Mouse (Mus musculus) lung, postnatal 0 days (tissue): ENCODE measurements at regions not wholly inside any gene's neighbourhood (a gene's known extent, or its start where the extent isn't known, plus 50 kb on each side); places are given as distances from the start of the nearest gene placed in this dataset.

Experiments used
- ATAC-seq: fragments of 200-750 bp; cut with Nextera tagmentation; 2 replicates; pipeline ENCODE4 v1.8.0; 2017; ENCODE audit warnings: moderate library complexity
- DNase-seq: peaks from one replicate; pipeline ENCODE4 v3.0.0-alpha.2; 2016; ENCODE audit warnings: low spot score
- H3K27ac ChIP-seq: fragments of 300-500 bp; sonication (generic); 2 replicates; pipeline ENCODE4 v1.5.1; 2014; ENCODE audit warnings: antibody characterized with exemption, mild to moderate bottlenecking, low read length, mixed read lengths
- H3K27me3 ChIP-seq: fragments of 300-500 bp; sonication (generic); replicated peaks from 2 replicates; pipeline ENCODE4 v1.6.1; 2014; ENCODE audit warnings: low read length, mixed read lengths; ENCODE audit not compliant: insufficient read depth
- H3K36me3 ChIP-seq: fragments of 300-500 bp; sonication (generic); 2 replicates; pipeline ENCODE4 v1.6.1; 2014; ENCODE audit warnings: low read length, mixed read lengths; ENCODE audit not compliant: insufficient read depth
- H3K4me1 ChIP-seq: fragments of 300-500 bp; sonication (generic); 2 replicates; pipeline ENCODE4 v1.6.1; 2014; ENCODE audit warnings: antibody characterized with exemption, low read depth, low read length, mixed read lengths; ENCODE audit not compliant: insufficient read depth
- H3K4me2 ChIP-seq: fragments of 300-500 bp; sonication (generic); replicated peaks from 2 replicates; pipeline ENCODE4 v1.6.1; 2014; ENCODE audit warnings: low read depth, mild to moderate bottlenecking, low read length, moderate library complexity, mixed read lengths
- H3K4me3 ChIP-seq: fragments of 300-500 bp; sonication (generic); 2 replicates; pipeline ENCODE4 v1.5.1; 2014; ENCODE audit warnings: low read depth, low read length
- H3K9ac ChIP-seq: fragments of 300-500 bp; sonication (generic); replicated peaks from 2 replicates; pipeline ENCODE4 v1.6.1; 2014; ENCODE audit warnings: low read depth, mild to moderate bottlenecking
- H3K9me3 ChIP-seq: fragments of 300-500 bp; sonication (generic); 2 replicates; pipeline ENCODE4 v1.6.1; 2016; ENCODE audit warnings: low read length, mixed read lengths
- CTCF ChIP-seq: IDR thresholded peaks from 2 replicates; pipeline ENCODE4 v1.5.1; 2016; ENCODE audit warnings: antibody characterized with exemption, mild to moderate bottlenecking
- EP300 ChIP-seq: IDR thresholded peaks from 2 replicates; pipeline ENCODE4 v1.6.1; 2016; ENCODE audit warnings: antibody characterized with exemption, mild to moderate bottlenecking, control low read depth
- WGBS: fragments of 180-500 bp; shearing (Covaris S2); extraction: QIAGEN DNeasy Blood & Tissue Kit; methylation state at CpG from one replicate; pipeline ENCODE4 v1.1.7; 2014; 5-methylcytosine and 5-hydroxymethylcytosine counted together

DNA sequence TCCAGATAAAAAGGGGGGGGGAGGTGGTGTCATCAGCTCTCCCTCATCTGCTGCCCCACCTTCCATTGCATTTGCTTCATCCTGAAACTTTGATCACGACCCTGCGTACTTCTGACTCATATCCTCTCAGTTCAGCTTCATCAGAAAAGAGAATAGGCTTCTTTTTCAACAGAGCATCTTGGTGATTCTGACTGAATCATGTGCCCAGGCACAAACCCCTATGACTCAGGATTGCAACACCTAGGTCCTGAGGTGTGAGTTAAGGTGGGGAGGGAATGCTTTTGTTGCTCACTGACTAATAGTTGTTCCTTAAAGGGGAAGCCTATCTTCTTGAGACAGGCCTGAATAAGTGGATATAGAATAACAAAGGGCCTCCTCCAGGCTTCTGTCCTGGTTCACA is 269.2 kb upstream of the Tank start:
- WGBS, result 76% methylated on average over 2 of the region's 2 CpGs

DNA sequence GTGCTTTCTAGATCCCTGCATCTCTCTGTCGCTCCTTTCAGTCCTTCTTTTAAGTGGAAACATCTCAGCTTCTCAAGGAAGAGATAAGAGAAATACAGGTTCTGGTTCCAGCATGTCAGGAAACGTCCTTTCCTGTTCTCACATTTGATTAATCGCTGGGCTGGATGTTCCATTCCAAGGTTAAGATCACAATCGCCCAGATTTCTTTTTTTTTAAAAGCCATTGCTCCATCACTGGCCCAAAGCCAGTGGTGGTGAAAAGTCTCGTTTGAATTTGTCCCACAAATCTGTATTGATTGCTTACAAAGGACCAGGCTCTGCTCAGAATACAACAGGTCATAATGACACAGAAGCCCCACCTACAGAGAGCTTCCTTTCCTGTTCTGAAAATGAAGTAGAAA is 281.2 kb upstream of the Tank start:
- Histone ChIP-seq H3K4me1 (no peaks in the 10 kb centered on the region), H3K27me3 (no peaks in the 10 kb centered on the region), H3K27ac (no peak overlapping the region), H3K9me3 (no peaks in the 10 kb centered on the region), H3K9ac (no peak overlapping the region), H3K36me3 (no peaks in the 10 kb centered on the region), H3K4me3 (no peak overlapping the region), H3K4me2 (no peak overlapping the region)
- 35% methylated on average over 5 of the region's 5 CpGs for WGBS
- DNase-seq, result peak; percentile 56
- TF ChIP-seq EP300 (peak; percentile 95), CTCF (no peak)
- peak; percentile 21; the same call in 1 of the 2 replicates for ATAC-seq

More for the DNA sequence above, 269.2 kb upstream of the Tank start:
- no peaks in the 10 kb centered on the region for H3K4me1 ChIP-seq
- no peak overlapping the region for H3K4me3 ChIP-seq
- no peak overlapping the region for H3K4me2 ChIP-seq
- no peaks in the 10 kb centered on the region for H3K36me3 ChIP-seq
- no peak overlapping the region for H3K9ac ChIP-seq
- DNase-seq (no peak), ATAC-seq (no peak)
- TF ChIP-seq EP300, result no peak
- TF ChIP-seq CTCF, result no peak
- no peaks in the 10 kb centered on the region for H3K9me3 ChIP-seq
- no peak overlapping the region for H3K27ac ChIP-seq
- H3K27me3 ChIP-seq, result no peaks in the 10 kb centered on the region

DNA sequence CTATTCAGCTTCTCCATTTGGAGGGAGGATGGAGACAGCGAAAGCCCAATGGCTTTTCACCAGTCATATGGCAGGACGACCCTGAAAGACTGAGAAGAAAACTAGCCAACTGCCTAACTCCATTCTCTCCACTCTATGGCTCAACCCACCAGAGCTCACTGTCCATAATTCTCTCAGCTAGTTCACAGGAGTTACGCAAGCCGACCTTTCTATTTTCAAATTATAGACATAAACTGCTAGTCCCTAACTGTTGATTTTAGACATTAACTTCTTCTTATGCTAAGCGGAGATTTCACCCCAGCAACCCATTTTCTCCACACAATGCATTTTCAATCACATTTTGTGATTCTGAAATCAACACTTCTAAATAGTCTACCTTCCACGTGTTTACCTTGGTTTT is 281.8 kb upstream of the Tank start:
- TF ChIP-seq CTCF, result no peak
- TF ChIP-seq EP300, result no peak
- H3K36me3 ChIP-seq, result no peaks in the 10 kb centered on the region
- no peak overlapping the region for H3K9ac ChIP-seq
- no peak overlapping the region for H3K4me3 ChIP-seq
- WGBS, result 70% methylated on average over 6 of the region's 6 CpGs
- no peaks in the 10 kb centered on the region for H3K27me3 ChIP-seq
- H3K9me3 ChIP-seq, result no peaks in the 10 kb centered on the region
- H3K27ac ChIP-seq, result 0 out of 2 replicates have a peak overlapping the region, but pooled peaks have one; percentile 43
- DNase-seq (no peak), ATAC-seq (no peak)
- no peak overlapping the region for H3K4me2 ChIP-seq
- H3K4me1 ChIP-seq, result no peaks in the 10 kb centered on the region

DNA sequence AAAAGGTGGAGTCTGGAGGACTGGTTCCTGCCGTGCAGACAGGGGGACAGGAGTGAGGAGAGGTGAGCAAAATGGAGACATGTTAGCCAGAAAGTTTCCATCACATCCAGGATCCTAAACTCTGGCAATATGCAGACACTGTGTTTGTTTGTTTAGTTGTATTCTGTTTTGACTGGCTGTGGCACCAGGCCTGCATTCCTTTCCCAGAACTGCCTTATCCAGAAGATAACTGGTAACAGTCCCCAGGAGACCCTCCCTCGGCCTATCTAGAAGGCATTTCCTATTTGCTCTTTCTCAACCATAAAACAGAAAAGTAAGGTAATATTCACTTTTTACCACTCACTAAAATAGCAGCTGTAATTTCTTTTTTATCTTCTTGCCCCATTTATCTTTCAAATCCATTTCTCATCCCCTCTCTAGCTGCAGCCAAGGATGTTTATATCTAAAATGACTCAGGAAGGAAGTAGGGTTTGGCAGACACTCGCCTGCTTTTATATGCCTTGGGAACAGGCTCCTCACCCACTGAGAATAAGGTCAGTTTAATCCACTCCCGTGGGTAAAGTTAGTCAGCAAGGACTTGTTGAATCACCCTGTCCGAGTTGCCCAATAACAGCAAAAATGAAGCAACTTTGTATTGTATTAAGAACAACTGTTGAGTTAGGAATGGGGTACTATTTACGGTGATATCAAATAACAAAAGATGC is 283.0 kb upstream of the Tank start:
- DNase-seq, result peak; percentile 79

DNA sequence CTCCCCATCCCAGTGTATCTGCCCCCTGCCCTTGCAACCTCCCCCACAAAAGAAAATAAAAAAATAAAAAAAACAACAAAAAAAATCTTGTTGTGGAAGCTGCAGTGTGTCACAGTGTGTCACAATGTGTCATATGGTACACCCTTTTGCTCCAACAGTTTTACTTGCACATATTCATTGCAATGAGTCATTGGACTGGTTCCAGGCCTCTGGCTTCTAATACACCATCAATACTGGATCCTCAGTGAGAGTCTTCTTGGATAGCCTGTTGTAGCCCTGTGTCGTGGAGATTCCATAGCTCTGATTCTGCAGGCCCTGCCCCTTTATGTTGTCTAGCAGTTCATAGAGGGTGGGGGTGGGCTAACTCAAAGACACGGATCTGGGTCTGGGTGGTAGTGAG is 290.1 kb upstream of the Tank start:
- Histone ChIP-seq H3K9ac (no peak overlapping the region), H3K4me3 (no peak overlapping the region), H3K36me3 (no peaks in the 10 kb centered on the region), H3K27me3 (no peaks in the 10 kb centered on the region), H3K9me3 (no peaks in the 10 kb centered on the region), H3K27ac (no peak overlapping the region), H3K4me1 (no peaks in the 10 kb centered on the region), H3K4me2 (no peak overlapping the region)
- DNase-seq, result no peak
- TF ChIP-seq CTCF, result no peak
- TF ChIP-seq EP300, result no peak
- no peak for ATAC-seq
- WGBS, result 74% methylated on average over 2 of the region's 2 CpGs

More for the DNA sequence above, 283.0 kb upstream of the Tank start:
- Histone ChIP-seq H3K9me3 (no peaks in the 10 kb centered on the region), H3K4me1 (no peaks in the 10 kb centered on the region), H3K36me3 (no peaks in the 10 kb centered on the region), H3K27ac (0 out of 2 replicates have a peak overlapping the region, but pooled peaks have one; percentile 11), H3K27me3 (no peaks in the 10 kb centered on the region), H3K4me3 (no peak overlapping the region), H3K4me2 (no peak overlapping the region), H3K9ac (no peak overlapping the region)
- 25% methylated on average over 6 of the region's 6 CpGs for WGBS
- ATAC-seq, result peak; percentile 77
- TF ChIP-seq CTCF (no peak), EP300 (peak; percentile 93)

DNA sequence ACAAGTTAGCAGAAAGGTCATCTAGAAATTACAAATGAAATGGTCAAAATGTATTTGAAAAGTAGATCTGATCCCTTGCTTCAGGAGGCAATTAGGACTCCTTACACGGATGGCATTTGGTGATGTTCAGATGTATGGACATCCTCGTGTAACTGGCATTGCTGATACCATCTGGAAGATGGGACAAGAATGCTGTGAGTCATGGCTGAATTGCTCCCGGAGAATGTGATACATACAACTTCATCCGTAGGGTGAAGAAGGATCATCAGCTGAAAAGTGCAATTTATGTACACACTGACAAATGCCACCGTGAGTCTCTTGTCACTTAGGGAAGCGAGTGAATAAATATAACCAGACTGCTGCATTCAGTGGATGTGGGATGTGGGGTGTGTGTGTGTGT is 293.7 kb upstream of the Tank start:
- 58% methylated on average over 6 of the region's 6 CpGs for WGBS

More for the DNA sequence above, 293.7 kb upstream of the Tank start:
- no peaks in the 10 kb centered on the region for H3K9me3 ChIP-seq
- H3K4me1 ChIP-seq, result no peaks in the 10 kb centered on the region
- no peak overlapping the region for H3K9ac ChIP-seq
- no peak for ATAC-seq
- no peak overlapping the region for H3K4me3 ChIP-seq
- H3K27ac ChIP-seq, result no peak overlapping the region
- no peaks in the 10 kb centered on the region for H3K27me3 ChIP-seq
- no peaks in the 10 kb centered on the region for H3K36me3 ChIP-seq
- TF ChIP-seq EP300 (no peak), CTCF (no peak)
- no peak for DNase-seq
- no peak overlapping the region for H3K4me2 ChIP-seq
